Mouse (Mus musculus): ENCODE measurements around the gene Rpl24.
"Not testable (repeated sequence)": the region's sequence is repeated elsewhere in the genome, so short reads cannot be mapped to it uniquely, and the experiment has no call there.

Gene Rpl24

GRCm38 (mm10) chr16:55966212-55966871 lies at the start of gene Rpl24:
TSS of gene Rpl24 (plus strand) at chr16:55966275.
- DNase-seq (ENCODE audit: low spot score) = peak; percentile 97

DNA sequence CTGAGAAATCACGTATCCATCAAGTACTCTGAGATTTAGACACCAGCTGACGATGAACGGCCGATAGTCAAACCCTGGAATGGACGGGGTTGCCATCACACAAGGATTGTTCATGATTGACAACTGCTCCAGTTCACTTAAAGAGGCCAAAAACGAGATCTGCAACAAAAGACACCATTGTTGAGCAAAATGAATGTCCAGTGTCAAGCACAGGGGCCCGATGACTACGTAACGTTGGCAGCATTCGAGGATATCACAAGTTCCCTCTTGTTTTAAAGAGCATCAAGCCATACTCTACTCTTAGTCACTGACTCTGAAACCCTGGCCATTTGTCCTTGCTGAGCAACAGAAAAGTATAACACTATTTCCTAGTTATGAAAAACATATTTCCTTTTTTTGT lies 44.0 kb upstream of the Rpl24 start:
- no peak for DNase-seq (ENCODE audit: low spot score)

DNA sequence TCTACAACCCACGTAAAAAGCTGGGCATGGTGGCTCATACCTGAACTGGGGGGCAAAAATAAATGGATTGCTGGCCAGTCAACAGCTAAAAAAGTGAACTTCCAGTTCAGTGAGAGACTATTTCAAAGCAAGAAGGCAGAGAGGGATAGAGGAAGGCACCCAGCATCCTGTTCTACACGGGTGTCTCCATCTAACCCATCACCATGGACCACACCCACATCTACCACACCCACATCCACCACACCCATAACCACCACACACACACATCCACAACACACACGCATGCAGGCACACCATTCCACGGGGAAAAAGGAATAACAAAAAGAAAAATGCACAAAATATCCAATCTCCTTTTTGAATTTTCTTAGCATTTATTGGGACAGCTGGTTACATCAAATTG lies 42.1 kb upstream of the Rpl24 start:
- no peak for DNase-seq (ENCODE audit: low spot score)

DNA sequence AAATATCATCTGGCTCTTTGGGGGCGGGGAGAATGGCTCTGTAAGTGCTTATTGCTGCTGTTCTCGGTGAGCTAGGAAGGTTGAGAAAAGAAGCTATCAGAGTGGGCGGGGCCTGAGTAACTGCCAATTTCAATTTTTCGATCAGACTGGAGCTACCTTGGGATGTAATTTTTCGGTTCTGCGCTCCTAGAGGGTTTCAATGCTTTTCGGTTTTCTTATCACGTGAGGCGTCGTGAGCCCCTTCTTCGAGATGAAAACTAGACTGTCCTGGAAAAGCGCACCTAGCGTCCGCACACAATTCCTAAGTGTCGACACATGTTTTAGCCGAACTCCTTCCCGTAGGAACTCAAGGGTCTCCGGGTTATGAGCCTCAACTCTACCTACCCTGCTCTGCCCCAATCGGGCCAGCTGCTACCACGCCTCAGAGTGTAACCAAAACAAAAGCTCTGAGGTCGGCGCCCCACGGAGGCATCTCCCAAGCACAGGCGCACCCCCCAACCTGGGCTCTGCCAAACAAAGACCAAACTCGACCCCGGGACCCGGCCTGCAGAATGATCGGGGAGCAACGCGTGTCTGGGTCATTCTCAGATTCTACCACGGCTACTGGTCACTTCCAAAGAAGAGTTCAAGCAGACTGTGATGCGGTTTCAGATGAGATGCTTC lies 32.3 kb upstream of the Rpl24 start:
- DNase-seq (ENCODE audit: low spot score) = peak; percentile 75

- peak; percentile 96 for DNase-seq (ENCODE audit: low spot score)
Measured at GRCm38 (mm10) chr16:55934453-55935037, 31.5 kb upstream of the Rpl24 start, which contains the start of gene Cep97. TSS of gene Cep97 (minus strand) at chr16:55934855.

DNA sequence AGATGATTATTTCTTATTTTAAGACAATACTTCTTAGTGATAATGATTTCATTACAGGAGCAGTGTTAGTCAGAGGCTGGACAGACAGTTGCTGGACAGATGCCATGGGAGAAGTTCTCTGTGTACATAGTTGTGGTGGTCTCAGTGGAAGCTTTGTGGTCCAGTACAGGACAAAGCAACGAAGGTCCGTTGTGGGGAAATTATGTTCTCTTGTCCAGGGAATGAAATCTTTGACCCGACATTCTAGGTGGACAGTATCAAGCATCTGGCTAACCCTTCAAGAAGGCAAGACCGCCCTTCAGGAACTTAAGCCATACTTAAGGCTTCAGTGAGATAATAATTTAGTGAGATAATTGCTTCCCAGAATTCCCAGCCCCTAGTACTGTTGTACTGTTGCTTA lies 27.3 kb upstream of the Rpl24 start:
- DNase-seq (ENCODE audit: low spot score) = no peak

DNA sequence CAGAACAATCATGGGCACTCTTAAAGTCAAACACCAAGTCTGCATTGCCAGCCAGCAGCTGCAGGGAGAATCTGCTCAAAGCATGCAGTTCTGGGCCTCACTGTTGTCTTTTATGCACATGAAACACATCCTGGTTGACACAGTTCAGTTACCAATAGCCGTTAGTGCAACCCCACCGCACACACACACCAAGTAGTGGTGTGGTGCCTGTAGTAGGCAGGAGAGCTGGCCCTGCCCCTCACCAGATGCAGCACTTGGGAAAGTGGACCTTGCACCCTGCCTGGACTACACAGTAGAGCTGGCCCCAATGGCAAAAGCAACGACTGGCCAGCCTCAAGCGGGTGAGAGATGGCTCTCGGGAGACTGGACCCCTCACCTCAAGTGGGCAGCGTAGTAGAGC lies 26.4 kb upstream of the Rpl24 start:
- no peak for DNase-seq (ENCODE audit: low spot score)

- no peak for DNase-seq (ENCODE audit: low spot score)
Measured at GRCm38 (mm10) chr16:55940781-55941180, 25.3 kb upstream of the Rpl24 start.

DNA sequence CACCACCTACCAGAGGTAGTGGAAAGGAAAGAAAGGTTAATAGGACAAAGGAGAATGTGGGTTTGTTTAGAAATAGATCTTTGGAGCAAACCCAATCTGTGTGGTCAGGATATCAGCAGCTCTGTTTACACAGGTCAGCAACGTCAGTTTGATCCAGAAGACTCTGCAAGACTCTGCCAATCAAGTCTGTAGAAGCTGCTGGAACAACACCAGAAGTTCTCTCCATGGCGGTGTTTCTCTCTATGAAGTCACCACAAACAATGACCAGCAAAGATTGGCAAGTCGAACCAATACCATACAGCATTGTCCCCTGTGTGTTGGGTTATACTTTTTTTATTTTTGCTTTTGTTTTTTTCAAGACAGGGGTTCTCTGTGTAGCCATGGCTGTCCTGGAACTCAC lies 18.8 kb upstream of the Rpl24 start:
- no peak for DNase-seq (ENCODE audit: low spot score)

GRCm38 (mm10) chr16:55947876-55948410 lies 18.1 kb upstream of the Rpl24 start:
- DNase-seq (ENCODE audit: low spot score) = not testable (repeated sequence)

GRCm38 (mm10) chr16:55948963-55949362 lies 17.1 kb upstream of the Rpl24 start:
- DNase-seq (ENCODE audit: low spot score) = no peak

- DNase-seq (ENCODE audit: low spot score) = no peak
Measured at GRCm38 (mm10) chr16:55950462-55950861, 15.6 kb upstream of the Rpl24 start.

DNA sequence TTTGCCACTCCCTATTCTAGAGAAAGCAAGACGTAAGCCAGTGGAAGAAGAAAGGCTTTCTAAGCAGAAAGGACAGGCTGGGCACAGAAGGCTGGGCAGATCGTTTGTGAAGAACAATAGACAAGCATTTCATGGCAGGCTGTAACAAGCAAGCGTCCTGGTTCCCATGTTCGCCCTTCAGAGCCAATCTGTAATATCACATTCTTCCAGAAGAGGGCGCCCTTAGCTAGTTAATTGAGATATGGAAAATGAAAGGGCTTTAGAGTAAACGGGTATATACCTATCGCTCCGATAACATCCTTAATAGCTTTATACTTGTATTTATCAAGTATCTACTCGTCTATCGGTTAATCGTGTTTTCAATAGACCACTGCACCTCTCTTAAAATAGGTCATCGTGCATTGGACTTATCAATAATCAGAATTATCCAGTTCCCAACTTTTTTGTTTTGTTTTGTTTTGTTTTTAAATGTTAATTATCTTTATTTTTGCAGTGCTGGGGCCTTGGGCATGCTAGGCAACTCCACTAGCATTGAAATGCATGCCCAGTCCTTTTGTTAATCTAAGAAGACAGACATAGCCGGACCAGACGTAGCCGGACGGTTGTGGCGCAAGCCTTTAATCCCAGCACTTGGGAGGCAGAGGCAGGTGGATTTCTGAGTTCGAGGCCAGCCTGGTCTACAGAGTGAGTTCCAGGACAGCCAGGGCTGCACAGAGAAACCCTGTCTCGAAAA lies 15.0 kb upstream of the Rpl24 start:
- DNase-seq (ENCODE audit: low spot score) = peak; percentile 94

DNA sequence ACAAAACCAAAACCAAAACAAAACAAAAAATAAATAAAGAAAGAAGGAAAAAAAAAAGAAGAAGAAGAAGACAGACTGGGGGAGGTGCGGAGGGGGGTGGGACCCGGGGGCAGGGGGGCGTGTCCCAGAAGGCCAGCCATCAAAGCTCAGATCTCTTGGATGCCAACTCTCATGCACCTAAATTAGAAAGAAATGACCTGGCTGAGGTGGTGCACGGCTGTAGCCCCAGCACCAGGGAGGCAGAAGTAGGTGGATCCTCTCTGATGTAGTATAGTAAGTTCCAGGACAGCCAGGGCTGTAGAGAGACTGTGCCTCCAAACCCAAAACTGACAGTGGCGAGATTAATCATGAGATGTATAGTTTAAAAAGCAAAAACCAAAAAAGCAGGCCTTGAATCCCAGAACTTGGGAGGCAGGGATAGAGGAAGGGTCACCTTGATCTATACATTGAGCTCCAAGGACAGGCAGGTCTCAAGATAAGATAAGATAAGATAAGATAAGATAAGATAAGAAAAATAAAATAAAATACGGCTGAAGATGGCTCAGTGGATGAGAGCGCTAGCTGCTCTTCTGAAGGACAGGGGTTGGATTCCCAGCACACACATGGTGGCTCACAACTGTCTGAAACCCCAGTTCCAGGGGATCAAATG lies 14.3 kb upstream of the Rpl24 start:
- no peak for DNase-seq (ENCODE audit: low spot score)

- no peak for DNase-seq (ENCODE audit: low spot score)
Measured at GRCm38 (mm10) chr16:55952771-55953170, 13.3 kb upstream of the Rpl24 start.

- not testable (repeated sequence) for DNase-seq (ENCODE audit: low spot score)
Measured at GRCm38 (mm10) chr16:55954196-55954595, 11.9 kb upstream of the Rpl24 start.

GRCm38 (mm10) chr16:55963068-55963467 lies 3.0 kb upstream of the Rpl24 start:
- not testable (repeated sequence) for DNase-seq (ENCODE audit: low spot score)

DNA sequence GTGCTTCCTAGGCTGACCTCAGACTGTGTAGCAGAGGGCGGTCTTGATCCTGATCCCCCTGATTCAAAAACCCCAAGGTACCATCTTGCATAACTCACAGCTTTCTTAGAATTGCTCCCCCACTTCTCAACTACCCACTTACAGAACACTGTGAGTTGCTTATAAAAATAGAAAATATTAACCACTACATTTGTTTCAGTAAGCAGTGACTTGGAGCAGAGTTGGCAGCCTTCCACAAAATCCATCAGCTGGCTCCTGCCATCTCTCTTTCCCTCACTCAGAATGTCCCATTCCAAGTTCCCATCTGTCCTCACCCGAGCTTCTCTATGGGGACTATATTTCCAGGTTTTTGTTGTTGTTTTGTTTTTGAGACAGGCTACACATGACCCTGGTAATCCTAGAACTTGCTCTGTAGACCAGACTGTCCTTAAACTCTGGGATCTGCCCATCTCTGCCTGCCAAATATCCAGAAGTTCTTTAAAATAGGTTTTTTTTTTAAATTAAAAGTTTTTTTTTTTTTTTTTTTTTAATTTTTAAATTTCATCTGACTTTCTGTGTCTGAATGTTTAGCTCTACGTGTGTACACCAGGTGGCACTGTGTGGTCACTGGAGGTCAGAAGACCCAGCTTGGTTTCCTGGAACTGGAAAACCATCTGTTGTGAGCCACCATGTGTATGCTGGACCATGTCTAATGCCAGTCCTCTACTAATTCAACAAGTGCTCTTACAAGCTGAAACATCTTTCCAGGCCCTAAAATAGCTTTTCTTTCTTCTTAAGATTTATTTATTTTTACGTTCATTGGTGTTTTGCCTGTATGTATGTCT lies 1.7 kb upstream of the Rpl24 start:
- DNase-seq (ENCODE audit: low spot score) = peak; percentile 68

- peak; percentile 12 for DNase-seq (ENCODE audit: low spot score)
Measured at GRCm38 (mm10) chr16:55967221-55967620, 1.1 kb downstream of the Rpl24 start.

DNA sequence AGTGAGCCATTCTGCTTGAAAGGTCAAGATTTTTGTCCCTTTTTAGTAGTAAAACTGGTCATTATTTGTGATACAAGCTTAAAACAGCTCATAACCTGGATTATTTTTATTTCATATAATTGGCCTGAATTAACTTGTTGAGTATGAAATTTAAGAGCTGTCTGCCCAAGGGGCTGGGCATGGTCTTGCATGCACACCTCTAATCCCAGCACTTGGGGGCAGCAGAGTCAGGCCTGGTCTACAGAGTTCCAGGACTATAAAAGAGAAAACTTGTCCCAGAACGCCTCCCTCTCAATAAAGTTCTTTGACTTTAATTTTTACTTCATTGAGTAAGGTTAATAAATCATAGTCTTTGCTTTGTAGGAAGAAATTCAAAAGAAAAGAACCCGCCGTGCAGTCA lies 3.1 kb downstream of the Rpl24 start:
- peak; percentile 72 for DNase-seq (ENCODE audit: low spot score)

GRCm38 (mm10) chr16:55970416-55970815 lies 4.3 kb downstream of the Rpl24 start:
- no peak for DNase-seq (ENCODE audit: low spot score)
